In genomic region chr10:75294926-75295325, GRCm38 (mm10) we compare ENCODE assay signal across 18 mouse cellular contexts. TPM values are rescaled to one million over a fixed set of nuclear protein-coding genes. Genes with fewer than 3 reads are reported as not detected.
A peak's percentile ranks its signal among the peaks of the same experiment; 100 is the strongest.
DNase-seq lines count a peak whose midpoint lies in the region; ATAC-seq and TF ChIP-seq lines count a peak whose summit lies in the region.
"Had no signal": no experiment of that assay in that cellular context is flagged by ENCODE, and none has a peak within 500 bp of the region (broad histone marks: within the 10 kb centered on the region; RNA-seq: fewer than 3 reads in every experiment).

No protein-coding gene starts in this region.

- no peak for ATAC-seq in liver, embryonic 11.5 days (replicated peaks; ENCODE audit: low FRiP score)
- ATAC-seq in heart, embryonic 15.5 days (replicated peaks; ENCODE audit: insufficient number of reproducible peaks, insufficient read depth, low FRiP score, low read depth) = no peak
- no peak for ATAC-seq in stomach, postnatal 0 days (ENCODE audit: low FRiP score, low TSS enrichment)
- ATAC-seq: forebrain, embryonic 14.5 days; midbrain, embryonic 16.5 days had no signal

- H3K4me1 ChIP-seq in liver, adult 2 months (ENCODE audit: control insufficient read depth, insufficient read depth, low read length) = peaks cover 12% of the 10 kb centered on the region
- H3K4me1 ChIP-seq in liver, embryonic 11.5 days (replicated peaks; ENCODE audit: control insufficient read depth, insufficient read depth, low read length) = no peaks in the 10 kb centered on the region
- H3K4me1 ChIP-seq in heart, embryonic 15.5 days (replicated peaks) = peaks cover 14% of the 10 kb centered on the region
- H3K4me1 ChIP-seq in stomach, postnatal 0 days (replicated peaks; ENCODE audit: control insufficient read depth, insufficient read depth) = no peaks in the 10 kb centered on the region
- H3K4me1 ChIP-seq: neural tube, embryonic 12.5 days; stomach, embryonic 15.5 days had no signal

- WGBS in liver, adult 2 months = 72% methylated on average over 4 of the region's 4 CpGs
- WGBS in liver, embryonic 11.5 days = 65% methylated on average over 4 of the region's 4 CpGs
- 48% methylated on average over 4 of the region's 4 CpGs for WGBS in heart, embryonic 15.5 days
- WGBS in stomach, postnatal 0 days = 67% methylated on average over 4 of the region's 4 CpGs

- peak; percentile 20 to 29 for DNase-seq in heart, adult 18-20 months
- DNase-seq in heart, postnatal 14 days = no peak
- no peak for DNase-seq in liver, adult 2 months (ENCODE audit: extremely low read depth, low read depth, low spot score)
- no peak for DNase-seq in liver, embryonic 11.5 days (ENCODE audit: low spot score)
- peak; percentile 7 for DNase-seq in stomach, postnatal 0 days (ENCODE audit: low spot score)
- DNase-seq in thymus, postnatal 14 days = no peak
- DNase-seq: adrenal gland, postnatal 25 days; gastrocnemius, postnatal 10 days; kidney, postnatal 10 days; layer of hippocampus, adult 9-11 months; lung, postnatal 36 days had no signal

- peak overlapping the region; percentile 24; the same call in 1 of the 2 replicates for H3K27ac ChIP-seq in liver, adult 2 months (replicated peaks; ENCODE audit: insufficient read depth, low read depth, low read length)
- H3K27ac ChIP-seq in liver, embryonic 11.5 days (ENCODE audit: low read depth, low read length) = no peak overlapping the region
- H3K27ac ChIP-seq in heart, embryonic 15.5 days = peak overlapping the region; percentile 2; the same call in 1 of the 2 replicates
- H3K27ac ChIP-seq in stomach, postnatal 0 days (replicated peaks) = no peak overlapping the region
- H3K27ac ChIP-seq: liver, embryonic 15.5 days; neural tube, embryonic 12.5 days; stomach, embryonic 15.5 days had no signal

- H3K27me3 ChIP-seq in liver, adult 2 months (ENCODE audit: control insufficient read depth, insufficient read depth, low read length) = no peaks in the 10 kb centered on the region
- no peaks in the 10 kb centered on the region for H3K27me3 ChIP-seq in liver, embryonic 11.5 days (replicated peaks; ENCODE audit: control insufficient read depth, insufficient read depth, low read length)
- H3K27me3 ChIP-seq in heart, embryonic 15.5 days = no peaks in the 10 kb centered on the region
- no peaks in the 10 kb centered on the region for H3K27me3 ChIP-seq in stomach, postnatal 0 days (ENCODE audit: control insufficient read depth, insufficient read depth, low read length)
- H3K27me3 ChIP-seq: liver, embryonic 15.5 days; neural tube, embryonic 12.5 days; stomach, embryonic 15.5 days had no signal

- no peaks in the 10 kb centered on the region for H3K9me3 ChIP-seq in liver, embryonic 11.5 days (ENCODE audit: control insufficient read depth, low read length)
- H3K9me3 ChIP-seq in heart, embryonic 15.5 days (replicated peaks) = no peaks in the 10 kb centered on the region
- H3K9me3 ChIP-seq in stomach, postnatal 0 days (ENCODE audit: control insufficient read depth, low read length) = no peaks in the 10 kb centered on the region
- H3K9me3 ChIP-seq: liver, embryonic 15.5 days; neural tube, embryonic 12.5 days; stomach, embryonic 15.5 days had no signal

- no peak for TF ChIP-seq CTCF in liver, adult 2 months (IDR thresholded peaks at IDR 0.05; ENCODE audit: low read depth, low read length)
- TF ChIP-seq CTCF in stomach, postnatal 0 days (IDR thresholded peaks at IDR 0.05; ENCODE audit: low read depth) = no peak

- peaks cover 4% of the 10 kb centered on the region for H3K36me3 ChIP-seq in liver, adult 2 months (ENCODE audit: control insufficient read depth, insufficient read depth, low read length)
- H3K36me3 ChIP-seq in liver, embryonic 11.5 days (ENCODE audit: control insufficient read depth, insufficient read depth, low read length) = no peaks in the 10 kb centered on the region
- H3K36me3 ChIP-seq in heart, embryonic 15.5 days = 0 out of 2 replicates have a peak, but pooled peaks cover 5% of the 10 kb centered on the region
- peaks cover 6% of the 10 kb centered on the region; the same call in 1 of the 2 replicates for H3K36me3 ChIP-seq in stomach, postnatal 0 days (ENCODE audit: control insufficient read depth, insufficient read depth, low read length)

- intact Hi-C loops in heart, postnatal 14 days (cut with DNase I) = no loop called here

- no peak overlapping the region for H3K4me3 ChIP-seq in liver, adult 2 months (ENCODE audit: insufficient read depth, low read depth, low read length)
- no peak overlapping the region for H3K4me3 ChIP-seq in liver, embryonic 11.5 days (ENCODE audit: low read depth, low read length)
- no peak overlapping the region for H3K4me3 ChIP-seq in heart, embryonic 15.5 days
- no peak overlapping the region for H3K4me3 ChIP-seq in stomach, postnatal 0 days (ENCODE audit: low read depth, low read length)
- H3K4me3 ChIP-seq: liver, embryonic 15.5 days; neural tube, embryonic 12.5 days; stomach, embryonic 15.5 days had no signal

- no peak overlapping the region for H3K9ac ChIP-seq in liver, adult 2 months (ENCODE audit: low read depth, low read length)
- no peak overlapping the region for H3K9ac ChIP-seq in liver, embryonic 11.5 days (ENCODE audit: low read depth, low read length)
- H3K9ac ChIP-seq in heart, embryonic 15.5 days = no peak overlapping the region
- H3K9ac ChIP-seq in stomach, postnatal 0 days (ENCODE audit: low read length) = no peak overlapping the region
- H3K9ac ChIP-seq: liver, embryonic 15.5 days; neural tube, embryonic 12.5 days; stomach, embryonic 15.5 days had no signal

- TF ChIP-seq EP300 in stomach, postnatal 0 days (optimal IDR thresholded peaks at IDR 0.05) = no peak

- no peak overlapping the region for H3K4me2 ChIP-seq in liver, embryonic 11.5 days
- no peak overlapping the region for H3K4me2 ChIP-seq in heart, embryonic 15.5 days
- H3K4me2 ChIP-seq in stomach, postnatal 0 days (replicated peaks; ENCODE audit: low read depth) = no peak overlapping the region
- H3K4me2 ChIP-seq: liver, embryonic 15.5 days; neural tube, embryonic 12.5 days; stomach, embryonic 15.5 days had no signal

- TF ChIP-seq POLR2A in liver, adult 2 months (IDR thresholded peaks at IDR 0.05; ENCODE audit: extremely low read depth, insufficient read depth, low read length) = no peak

- H3K79me2 ChIP-seq in liver, adult 2 months (ENCODE audit: control insufficient read depth, insufficient read depth, low read length) = no peaks in the 10 kb centered on the region

RNA-seq across cellular contexts. Expression of gene Adora2a, which starts 21.8 kb away (rescaled TPM):
- total RNA-seq in heart, adult 18-20 months (2021) = 1 to 10 TPM; 4.3 to 6.9 TPM
- total RNA-seq in heart, postnatal 14 days (2021) = 10 to 100 TPM; 13.2 to 15.2 TPM
- total RNA-seq in liver, adult 2 months (2014; rRNA removed) = 0.65 and 2.2 TPM in 2 replicates
- 2.2 and 2.6 TPM in 2 replicates for polyA plus RNA-seq in liver, adult 2 months (2012; rRNA removed)
- polyA plus RNA-seq in liver, embryonic 11.5 days (2014; fragmentation: Nextera tagmentation; extraction: Ambion mirVana) = 5.1 and 6.0 TPM in 2 replicates
- 5.7 and 6.3 TPM in 2 replicates for polyA plus RNA-seq in heart, embryonic 15.5 days (2015; fragmentation: Nextera tagmentation; extraction: Ambion mirVana)
- polyA plus RNA-seq in stomach, postnatal 0 days (2015; fragmentation: Nextera tagmentation; extraction: Ambion mirVana) = 0.82 and 1.3 TPM in 2 replicates
- total RNA-seq: MEL had no signal

Comparison
In these comparisons a context has a peak if more than half of its experiments do, and no peak if none do; other contexts are left out.
1. DNase-seq: peak in heart, adult 18-20 months (2 of 2) and stomach, postnatal 0 days (single experiment); none in heart, postnatal 14 days (0 of 2), liver, adult 2 months (single experiment), liver, embryonic 11.5 days (single experiment) and thymus, postnatal 14 days (single experiment).
2. H3K27ac ChIP-seq: peak in liver, adult 2 months (single experiment) and heart, embryonic 15.5 days (single experiment); none in liver, embryonic 11.5 days (single experiment) and stomach, postnatal 0 days (single experiment).